Mouse (Mus musculus) common myeloid progenitor, adult 5-6 weeks (primary cell): ENCODE measurements at regions not wholly inside any gene's neighbourhood (a gene's known extent, or its start where the extent isn't known, plus 50 kb on each side); places are given as distances from the start of the nearest gene placed in this dataset.
A peak's percentile ranks its signal among the peaks of the same experiment; 100 is the strongest.
"Not testable (repeated sequence)": the region's sequence is repeated elsewhere in the genome, so short reads cannot be mapped to it uniquely, and the experiment has no call there.

ENCODE experiments used
- ATAC-seq: replicated peaks from 2 replicates; pipeline ENCODE4 v1.8.0; 2016; ENCODE audit warnings: low read depth, mild to moderate bottlenecking, moderate TSS enrichment, inconsistent platforms; ENCODE audit not compliant: poor library complexity, severe bottlenecking

- no peak for ATAC-seq
Measured at GRCm38 (mm10) chr13:73031217-73031616, 229.1 kb upstream of the Irx4 start.

- ATAC-seq, result peak; percentile 77
Measured at GRCm38 (mm10) chr13:73033055-73033454, 227.2 kb upstream of the Irx4 start.

GRCm38 (mm10) chr13:73034065-73034831 is 226.0 kb upstream of the Irx4 start:
- ATAC-seq, result no peak

GRCm38 (mm10) chr13:73034886-73035285 is 225.4 kb upstream of the Irx4 start:
- no peak for ATAC-seq

- ATAC-seq, result no peak
Measured at GRCm38 (mm10) chr13:73035336-73035940, 224.8 kb upstream of the Irx4 start.

GRCm38 (mm10) chr13:73039731-73040130 is 220.5 kb upstream of the Irx4 start:
- no peak for ATAC-seq

- ATAC-seq, result no peak
Measured at GRCm38 (mm10) chr13:73041233-73042040, 218.8 kb upstream of the Irx4 start.

- no peak for ATAC-seq
Measured at GRCm38 (mm10) chr13:73069840-73070530, 190.3 kb upstream of the Irx4 start.

GRCm38 (mm10) chr13:73070531-73070908 is 189.8 kb upstream of the Irx4 start:
- ATAC-seq, result no peak

GRCm38 (mm10) chr13:73071032-73071431 is 189.2 kb upstream of the Irx4 start:
- ATAC-seq, result no peak

- no peak for ATAC-seq
Measured at GRCm38 (mm10) chr13:73071854-73072852, 188.1 kb upstream of the Irx4 start.

GRCm38 (mm10) chr13:73077866-73078430 is 182.3 kb upstream of the Irx4 start:
- ATAC-seq, result no peak

- ATAC-seq, result not testable (repeated sequence)
Measured at GRCm38 (mm10) chr13:73087815-73088214, 172.5 kb upstream of the Irx4 start.

- no peak for ATAC-seq
Measured at GRCm38 (mm10) chr13:73091886-73092285, 168.4 kb upstream of the Irx4 start.

GRCm38 (mm10) chr13:73097502-73097901 is 162.8 kb upstream of the Irx4 start:
- ATAC-seq, result no peak

- no peak for ATAC-seq
Measured at GRCm38 (mm10) chr13:73099407-73099806, 160.9 kb upstream of the Irx4 start.

- no peak for ATAC-seq
Measured at GRCm38 (mm10) chr13:73107250-73107993, 152.9 kb upstream of the Irx4 start.
